Mouse (Mus musculus) T-helper 2 cell (primary cell): ENCODE results near the gene Dnah17.

Experiments used
- in situ Hi-C: fragments of 300-600 bp; cut with MboI, MseI; formaldehyde crosslinking; loops from one replicate; pipeline ENCODE4 v1.15.1; 2025; ENCODE audit warnings: high pct_unique_total_duplicates

The Dnah17 gene

GRCm38 (mm10) chr11:118130534-118130933 lies at the start of gene Dnah17:
Gene Dnah17 (minus strand): TSS chr11:118130634.
- in situ Hi-C loops: no loop called here

DNA sequence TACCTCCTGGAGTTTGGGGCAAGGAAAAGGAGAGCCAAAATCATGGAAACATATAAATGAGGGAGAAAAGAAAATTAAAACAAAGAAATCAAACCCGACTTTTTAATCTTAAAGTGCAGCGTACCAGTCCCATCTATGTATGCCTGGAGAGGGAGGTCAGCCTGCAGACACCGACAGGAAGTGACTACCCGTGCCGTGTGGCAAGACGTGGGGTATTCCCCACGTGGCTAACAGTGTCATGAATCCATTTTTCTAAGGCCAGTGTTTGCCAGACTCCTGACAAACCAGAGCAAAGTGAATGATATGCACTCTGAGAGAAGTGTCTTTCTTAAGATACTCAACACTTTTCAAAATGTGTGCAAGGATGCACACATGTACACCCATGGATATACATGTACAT lies 49.8 kb upstream of the Dnah17 start:
- in situ Hi-C loops: no loop called here

GRCm38 (mm10) chr11:118178236-118178635 lies 47.8 kb upstream of the Dnah17 start:
- in situ Hi-C loops: no loop called here

DNA sequence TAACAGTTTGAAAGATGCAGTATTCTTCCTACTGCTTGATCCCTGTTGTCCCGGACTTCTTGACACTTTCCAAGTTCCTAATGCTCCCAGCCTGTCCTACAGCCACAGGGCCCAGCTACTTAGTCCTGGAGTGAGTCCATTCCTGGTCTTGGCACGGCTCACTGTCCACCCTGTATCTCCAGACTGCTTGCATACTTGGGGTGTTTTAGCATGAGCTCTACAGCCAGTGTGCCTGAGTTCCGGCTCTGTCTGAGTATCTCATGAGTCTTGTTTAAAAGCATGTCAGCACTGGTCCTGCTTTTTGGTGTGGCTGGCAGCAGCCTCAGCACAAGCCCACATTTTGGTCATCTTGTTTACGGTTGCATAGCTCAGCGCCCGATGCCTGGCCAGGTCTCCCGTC lies 44.3 kb upstream of the Dnah17 start:
- in situ Hi-C loops: no loop called here

GRCm38 (mm10) chr11:118172768-118173167 lies 42.3 kb upstream of the Dnah17 start:
- in situ Hi-C loops: no loop called here

- in situ Hi-C loops: no loop called here
Observed at GRCm38 (mm10) chr11:118170333-118170732, 39.9 kb upstream of the Dnah17 start.

DNA sequence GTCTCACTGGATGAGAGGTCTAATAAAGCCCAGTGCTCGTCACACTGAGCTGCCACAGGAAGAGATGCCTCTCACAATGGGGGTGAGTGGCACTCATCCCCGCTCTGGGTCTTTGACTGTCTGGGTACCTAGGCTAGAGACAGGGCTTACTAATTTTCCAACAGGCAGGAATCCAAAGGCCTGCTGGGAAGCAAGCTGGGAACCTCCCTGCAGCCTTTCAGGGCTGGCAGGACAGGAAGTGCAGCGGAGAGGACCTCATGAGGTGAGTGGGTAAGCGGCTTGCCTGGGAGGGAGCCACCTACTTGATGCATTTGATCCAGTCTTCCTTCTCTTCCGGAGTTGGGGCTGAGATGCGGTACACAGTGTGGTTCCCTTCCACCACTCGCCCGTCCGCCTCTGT lies 38.3 kb upstream of the Dnah17 start:
- in situ Hi-C loops: no loop called here

DNA sequence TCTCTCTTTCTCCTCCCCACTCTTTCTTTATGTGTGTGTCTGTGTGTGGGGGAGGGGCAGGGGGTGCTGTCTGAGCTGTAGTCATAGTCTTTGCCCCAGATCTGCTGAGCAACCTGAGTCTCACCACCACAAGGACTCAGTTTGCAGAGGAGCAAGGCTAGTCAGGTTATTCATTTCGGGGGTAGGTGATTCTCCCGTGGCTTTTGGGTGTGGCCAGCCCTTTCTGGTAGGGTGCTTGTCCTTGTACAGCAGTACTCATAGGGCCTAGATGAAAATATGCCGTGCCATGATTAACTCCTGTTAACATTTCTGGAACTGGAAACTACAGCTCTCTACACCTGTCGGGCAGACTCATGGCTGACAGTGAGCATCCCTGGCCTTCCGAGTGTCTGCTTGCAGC lies 36.2 kb upstream of the Dnah17 start:
- in situ Hi-C loops: no loop called here

- in situ Hi-C loops: no loop called here
Observed at GRCm38 (mm10) chr11:118165681-118166080, 35.2 kb upstream of the Dnah17 start.

DNA sequence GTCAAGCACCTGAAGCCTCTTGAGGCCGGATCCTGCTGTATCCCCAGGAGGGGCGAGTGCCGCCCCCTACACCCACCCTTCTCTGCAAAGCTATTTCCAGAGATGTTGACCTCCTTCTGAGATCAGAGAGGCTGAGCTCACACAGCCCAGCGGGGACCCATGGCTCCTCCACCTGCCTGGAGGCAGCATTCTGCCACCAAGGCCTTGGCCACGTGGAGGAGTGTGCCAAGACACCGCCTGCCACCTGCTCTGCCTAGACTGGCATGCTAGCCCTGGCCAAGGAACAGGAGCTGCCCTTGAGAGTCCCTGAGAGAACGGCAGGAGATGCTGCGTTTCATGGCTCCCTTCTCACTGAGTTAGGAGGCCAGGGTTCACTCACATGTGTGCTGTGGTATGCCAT lies 34.1 kb upstream of the Dnah17 start:
- in situ Hi-C loops: no loop called here

DNA sequence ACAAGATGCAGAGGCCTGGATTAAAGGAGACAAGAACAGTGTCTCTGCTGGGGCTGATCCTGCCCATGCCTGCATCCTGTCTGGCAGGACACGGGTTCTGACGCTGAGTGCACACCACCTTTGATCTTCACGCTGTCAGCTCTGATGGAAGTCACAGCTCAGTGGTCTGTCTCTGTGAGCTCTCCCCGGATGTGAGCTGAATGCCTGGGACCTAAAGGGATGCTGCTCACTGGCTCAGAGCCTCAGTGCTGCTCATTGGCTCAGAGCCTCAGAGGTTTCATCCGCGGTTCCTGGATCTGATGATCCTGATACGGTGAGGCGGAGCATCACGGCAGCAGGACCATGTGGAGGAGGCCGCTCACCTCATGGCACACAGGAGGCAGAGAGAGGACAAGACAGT lies 31.8 kb upstream of the Dnah17 start:
- in situ Hi-C loops: no loop called here

DNA sequence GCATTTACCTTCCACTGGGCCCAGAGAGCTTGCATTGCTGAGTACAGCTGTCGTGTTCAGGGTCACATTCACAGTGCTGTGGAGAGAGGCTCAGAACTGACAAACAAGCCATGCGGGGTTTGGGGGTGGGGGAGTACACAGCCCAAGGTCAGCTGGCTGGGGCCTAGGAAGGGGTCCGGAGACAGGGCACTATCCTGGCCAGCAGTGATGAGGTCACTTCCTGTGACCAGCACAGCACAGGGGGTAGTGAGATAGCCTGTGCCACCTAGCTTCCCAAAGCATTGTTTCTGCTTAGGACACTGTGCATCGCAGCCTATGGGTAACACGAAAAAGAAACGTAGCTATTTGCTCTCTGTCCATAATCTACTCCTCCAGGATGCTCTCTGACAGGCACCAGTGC lies 30.8 kb upstream of the Dnah17 start:
- in situ Hi-C loops: no loop called here

DNA sequence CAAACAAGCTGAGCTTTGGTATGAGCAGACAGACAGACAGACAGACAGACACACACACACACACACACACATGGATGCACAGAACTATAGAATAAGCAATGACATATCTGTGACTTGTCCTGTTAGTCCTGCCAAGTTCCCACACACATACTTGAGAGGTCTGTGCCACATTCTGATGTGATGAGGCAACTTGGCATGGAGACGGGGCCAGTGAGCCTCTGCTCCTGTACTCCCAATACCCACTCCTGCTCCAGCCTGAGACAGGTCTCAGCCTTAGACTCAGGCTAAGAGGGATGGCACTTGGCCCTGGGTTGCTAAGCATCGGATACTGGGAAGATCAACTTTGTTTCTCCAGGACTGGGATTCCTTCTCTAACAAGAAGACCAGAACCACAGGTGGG lies 30.3 kb upstream of the Dnah17 start:
- in situ Hi-C loops: no loop called here

DNA sequence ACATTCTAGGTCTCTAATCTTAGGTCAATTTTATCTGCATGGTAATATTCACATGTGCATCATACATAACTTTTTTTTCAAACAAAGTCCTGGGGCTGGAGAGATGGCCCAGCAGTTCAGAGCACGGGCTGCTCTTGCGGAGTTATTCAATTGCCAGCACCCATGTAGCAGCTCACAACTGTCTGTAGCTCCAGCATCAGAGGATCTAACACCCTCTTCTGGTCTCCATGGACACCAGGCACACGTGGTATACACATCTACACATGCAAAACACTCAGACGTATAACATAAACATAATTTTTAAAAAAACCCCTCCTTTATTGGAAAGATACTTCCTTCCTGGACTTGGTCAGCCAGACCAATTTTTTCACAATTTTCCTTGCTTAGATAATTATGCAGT lies 28.3 kb upstream of the Dnah17 start:
- in situ Hi-C loops: no loop called here

- in situ Hi-C loops: no loop called here
Observed at GRCm38 (mm10) chr11:118156480-118157060, 26.1 kb upstream of the Dnah17 start.

GRCm38 (mm10) chr11:118152964-118153363 lies 22.5 kb upstream of the Dnah17 start:
- in situ Hi-C loops: no loop called here

- in situ Hi-C loops: no loop called here
Observed at GRCm38 (mm10) chr11:118151423-118152180, 21.2 kb upstream of the Dnah17 start.

DNA sequence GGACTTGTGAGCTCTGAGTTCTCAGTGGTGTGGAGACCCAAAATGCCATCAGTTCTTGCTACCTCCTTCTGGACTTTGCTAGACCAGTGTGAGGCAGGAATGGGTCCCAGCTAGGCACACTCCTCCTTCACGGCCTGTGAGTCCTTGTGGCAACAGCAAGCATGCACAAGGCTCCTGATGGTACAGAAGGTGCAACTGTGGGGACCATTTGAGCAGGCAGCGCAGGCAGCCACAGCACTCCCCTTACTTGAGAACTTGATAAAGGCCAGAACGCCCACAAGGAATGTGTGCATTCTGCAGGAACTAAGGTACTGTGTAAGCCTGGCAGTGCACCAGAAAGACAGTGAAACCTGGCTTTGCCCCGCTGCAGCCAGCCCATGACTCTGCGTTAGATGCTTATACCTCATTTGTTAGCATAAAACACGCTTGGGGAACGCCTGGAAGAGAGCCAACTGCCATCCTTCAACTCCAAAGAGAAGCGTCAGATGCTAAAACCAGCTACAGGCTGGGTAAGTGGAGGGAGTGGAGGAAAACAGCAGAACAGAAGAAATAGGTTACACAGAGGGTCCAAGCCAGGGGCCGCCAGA lies 19.8 kb upstream of the Dnah17 start:
- in situ Hi-C loops: no loop called here

- in situ Hi-C loops: no loop called here
Observed at GRCm38 (mm10) chr11:118147877-118148637, 17.6 kb upstream of the Dnah17 start.

- in situ Hi-C loops: no loop called here
Observed at GRCm38 (mm10) chr11:118146446-118146845, 16.0 kb upstream of the Dnah17 start.

- in situ Hi-C loops: no loop called here
Observed at GRCm38 (mm10) chr11:118145771-118146351, 15.4 kb upstream of the Dnah17 start.

- in situ Hi-C loops: no loop called here
Observed at GRCm38 (mm10) chr11:118145092-118145491, 14.7 kb upstream of the Dnah17 start.
